13 mouse cellular contexts compared by ENCODE assay signal in the genomic region with DNA sequence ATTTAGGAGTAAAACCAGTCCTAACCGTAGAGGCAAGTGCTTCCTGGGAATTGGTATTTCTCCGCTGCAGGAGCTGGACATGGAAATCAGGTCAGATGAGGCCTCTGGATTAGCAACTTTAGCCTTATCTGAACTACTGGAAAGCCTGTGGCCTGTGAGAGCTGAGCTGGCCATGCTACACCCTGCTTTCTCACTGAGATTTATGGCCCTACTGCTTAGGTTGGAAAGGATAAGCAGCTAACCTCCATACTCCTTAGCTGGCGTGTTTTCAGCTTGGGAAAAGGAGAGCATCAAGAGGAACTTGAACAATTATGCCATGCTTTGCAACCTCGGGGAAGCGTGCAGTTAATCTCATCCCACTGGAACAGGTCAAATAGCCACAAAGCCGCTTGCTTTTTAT.
DNase-seq lines count a peak whose midpoint lies in the region.
"Had no signal": no experiment of that assay in that cellular context is flagged by ENCODE, and none has a peak within 500 bp of the region (broad histone marks: within the 10 kb centered on the region; RNA-seq: fewer than 3 reads in every experiment).

No protein-coding gene starts in this region.

- peak; percentile 12 for DNase-seq in kidney, adult 18-20 months
- DNase-seq in kidney, postnatal 10 days, result no peak
- DNase-seq in retina, adult 2 months (ENCODE audit: low read depth, low spot score), result peak; percentile 1
- DNase-seq in retina, embryonic 14.5 days (ENCODE audit: low spot score), result no peak
- peak; percentile 6 for DNase-seq in kidney, postnatal 36 days
- DNase-seq in yolk sac, embryonic 10.5 days (ENCODE audit: low spot score), result peak; percentile 59
- DNase-seq in right cerebral cortex, postnatal 4 days, result no peak
- DNase-seq: adrenal gland, adult 8-10 months; B cell, adult 2 months; cerebellum, adult 8-10 months; cerebellum, postnatal 25 days; gastrocnemius, postnatal 10 days; thymus, postnatal 14 days had no signal

Comparison
In these comparisons a context has a peak if more than half of its experiments do, and no peak if none do; other contexts are left out.
1. DNase-seq: peak in kidney, adult 18-20 months (single experiment), retina, adult 2 months (single experiment), kidney, postnatal 36 days (2 of 2) and yolk sac, embryonic 10.5 days (single experiment); none in kidney, postnatal 10 days (single experiment), retina, embryonic 14.5 days (single experiment) and right cerebral cortex, postnatal 4 days (single experiment).